Mouse (Mus musculus) neural tube, embryonic 12.5 days (tissue): ENCODE results near the gene Map6. TPM values are rescaled to one million over a fixed set of nuclear protein-coding genes. Genes with fewer than 3 reads are reported as not detected.

Experiments
- ATAC-seq: fragments of 200-750 bp; cut with Nextera tagmentation; 2 replicates; pipeline ENCODE4 v1.8.0; 2017; ENCODE audit warnings: low read depth, mild to moderate bottlenecking, moderate TSS enrichment, moderate library complexity; ENCODE audit not compliant: low FRiP score
- H3K27ac ChIP-seq: fragments of 300-500 bp; sonication (generic); 2 replicates; pipeline ENCODE4 v1.5.1; 2016
- H3K27me3 ChIP-seq: fragments of 300-500 bp; sonication (generic); replicated peaks from 2 replicates; pipeline ENCODE4 v1.6.1; 2016; ENCODE audit warnings: mild to moderate bottlenecking
- H3K36me3 ChIP-seq: fragments of 300-500 bp; sonication (generic); 2 replicates; pipeline ENCODE4 v1.6.1; 2016; ENCODE audit warnings: mild to moderate bottlenecking
- H3K4me1 ChIP-seq: fragments of 300-500 bp; sonication (generic); 2 replicates; pipeline ENCODE4 v1.6.1; 2016
- H3K4me2 ChIP-seq: fragments of 300-500 bp; sonication (generic); replicated peaks from 2 replicates; pipeline ENCODE4 v1.6.1; 2016; ENCODE audit warnings: mild to moderate bottlenecking
- H3K4me3 ChIP-seq: fragments of 300-500 bp; sonication (generic); 2 replicates; pipeline ENCODE4 v1.5.1; 2016
- H3K9ac ChIP-seq: fragments of 300-500 bp; sonication (generic); 2 replicates; pipeline ENCODE4 v1.6.1; 2016; ENCODE audit warnings: mild to moderate bottlenecking
- H3K9me3 ChIP-seq: fragments of 300-500 bp; sonication (generic); 2 replicates; pipeline ENCODE4 v1.6.1; 2016; ENCODE audit warnings: mild to moderate bottlenecking
- WGBS: fragments of 180-500 bp; shearing (Covaris S2); methylation state at CpG from one replicate; pipeline ENCODE4 v1.1.7; 2016; 5-methylcytosine and 5-hydroxymethylcytosine counted together
- polyA plus RNA-seq: library from polyadenylated mRNA; unstranded; fragments of >200 nt; fragmentation: Nextera tagmentation; extraction: Ambion mirVana; gene quantifications from 2 replicates; pipeline ENCODE4 v1.2.1, GENCODE M21; 2016

Map6 gene
- polyA plus RNA-seq, 1 experiment from 2014 or later = 96.9 TPM

GRCm38 (mm10) chr7:99349782-99350720 is 82.8 kb downstream of the Map6 start:
- ATAC-seq = no peak
- peak overlapping the region; percentile 73 for H3K4me2 ChIP-seq
- H3K9me3 ChIP-seq = no peaks in the 10 kb centered on the region
- H3K36me3 ChIP-seq = peaks cover 42% of the 10 kb centered on the region
- no peaks in the 10 kb centered on the region for H3K27me3 ChIP-seq
- peak overlapping the region; percentile 74; the same call in 1 of the 2 replicates for H3K9ac ChIP-seq
- peak overlapping the region; percentile 44 for H3K4me3 ChIP-seq
- WGBS = 80% methylated on average over 9 of the region's 9 CpGs
- H3K27ac ChIP-seq = no peak overlapping the region
- H3K4me1 ChIP-seq = peaks cover 48% of the 10 kb centered on the region

GRCm38 (mm10) chr7:99351104-99351801 is 84.0 kb downstream of the Map6 start:
- Histone ChIP-seq H3K27ac (peak overlapping the region; percentile 82), H3K9me3 (no peaks in the 10 kb centered on the region), H3K9ac (peak overlapping the region; percentile 74), H3K4me3 (peak overlapping the region; percentile 44), H3K4me2 (peak overlapping the region; percentile 73), H3K27me3 (no peaks in the 10 kb centered on the region), H3K36me3 (peaks cover 32% of the 10 kb centered on the region), H3K4me1 (peaks cover 60% of the 10 kb centered on the region)
- 6% methylated on average over 12 of the region's 12 CpGs for WGBS
- no peak; the same call in 1 of the 2 replicates for ATAC-seq

- peaks cover 67% of the 10 kb centered on the region for H3K4me1 ChIP-seq
- whole genome bisulfite sequencing = 2% methylated on average over 18 of the region's 18 CpGs
- H3K9me3 ChIP-seq = no peaks in the 10 kb centered on the region
- ATAC-seq = peak; percentile 41
- peak overlapping the region; percentile 74 for H3K9ac ChIP-seq
- H3K4me2 ChIP-seq = peak overlapping the region; percentile 73
- H3K27me3 ChIP-seq = no peaks in the 10 kb centered on the region
- H3K4me3 ChIP-seq = peak overlapping the region; percentile 44
- peak overlapping the region; percentile 82 for H3K27ac ChIP-seq
- H3K36me3 ChIP-seq = peaks cover 25% of the 10 kb centered on the region
Observed at GRCm38 (mm10) chr7:99351802-99352517, 84.7 kb downstream of the Map6 start.

GRCm38 (mm10) chr7:99352526-99353400 is 85.5 kb downstream of the Map6 start, which contains the start of gene Serpinh1:
TSS of gene Serpinh1 (minus strand) at chr7:99353239.
- H3K4me2 ChIP-seq = peak within 1 kb of the TSS; percentile 73
- no peaks in the 10 kb centered on the region for H3K27me3 ChIP-seq
- peak within 1 kb of the TSS; percentile 44 for H3K4me3 ChIP-seq
- 1% methylated on average over 35 of the region's 35 CpGs for whole genome bisulfite sequencing
- peak within 1 kb of the TSS; percentile 74 for H3K9ac ChIP-seq
- H3K4me1 ChIP-seq = peaks cover 72% of the 10 kb centered on the region
- peaks cover 17% of the 10 kb centered on the region for H3K36me3 ChIP-seq
- peak within 1 kb of the TSS; percentile 82 for H3K27ac ChIP-seq
- ATAC-seq = peak; percentile 45; the same call in 1 of the 2 replicates
- no peaks in the 10 kb centered on the region for H3K9me3 ChIP-seq

- Histone ChIP-seq H3K27ac (peak overlapping the region; percentile 59), H3K4me2 (peak overlapping the region; percentile 46), H3K27me3 (no peaks in the 10 kb centered on the region), H3K9ac (0 out of 2 replicates have a peak overlapping the region, but pooled peaks have one; percentile 33), H3K4me3 (no peak overlapping the region), H3K36me3 (no peaks in the 10 kb centered on the region), H3K9me3 (no peaks in the 10 kb centered on the region), H3K4me1 (peaks cover 71% of the 10 kb centered on the region)
- WGBS = 8% methylated on average over 7 of the region's 7 CpGs
- no peak for ATAC-seq
Observed at GRCm38 (mm10) chr7:99355731-99356131, 88.5 kb downstream of the Map6 start.

- 44% methylated on average over 9 of the region's 9 CpGs for WGBS
- Histone ChIP-seq H3K4me2 (peak overlapping the region; percentile 46), H3K36me3 (no peaks in the 10 kb centered on the region), H3K27me3 (no peaks in the 10 kb centered on the region), H3K4me3 (no peak overlapping the region), H3K4me1 (peaks cover 71% of the 10 kb centered on the region), H3K9me3 (no peaks in the 10 kb centered on the region), H3K27ac (peak overlapping the region; percentile 59), H3K9ac (no peak overlapping the region)
- no peak for ATAC-seq
Observed at GRCm38 (mm10) chr7:99356244-99356930, 89.1 kb downstream of the Map6 start.

GRCm38 (mm10) chr7:99357201-99357600 is 90.0 kb downstream of the Map6 start:
- H3K4me1 ChIP-seq = peaks cover 65% of the 10 kb centered on the region
- no peaks in the 10 kb centered on the region for H3K27me3 ChIP-seq
- no peaks in the 10 kb centered on the region for H3K9me3 ChIP-seq
- no peak overlapping the region for H3K4me3 ChIP-seq
- H3K36me3 ChIP-seq = no peaks in the 10 kb centered on the region
- H3K9ac ChIP-seq = no peak overlapping the region
- 67% methylated on average over 7 of the region's 7 CpGs for WGBS
- ATAC-seq = no peak
- H3K27ac ChIP-seq = no peak overlapping the region
- no peak overlapping the region for H3K4me2 ChIP-seq

GRCm38 (mm10) chr7:99358371-99358770 is 91.1 kb downstream of the Map6 start:
- H3K27me3 ChIP-seq = no peaks in the 10 kb centered on the region
- H3K9me3 ChIP-seq = no peaks in the 10 kb centered on the region
- no peak overlapping the region for H3K27ac ChIP-seq
- no peaks in the 10 kb centered on the region for H3K36me3 ChIP-seq
- no peak overlapping the region for H3K9ac ChIP-seq
- no peak for ATAC-seq
- peaks cover 53% of the 10 kb centered on the region for H3K4me1 ChIP-seq
- H3K4me2 ChIP-seq = no peak overlapping the region
- 90% methylated on average over 8 of the region's 8 CpGs for WGBS
- no peak overlapping the region for H3K4me3 ChIP-seq

- H3K4me3 ChIP-seq = no peak overlapping the region
- WGBS = 8% methylated on average over 10 of the region's 10 CpGs
- no peaks in the 10 kb centered on the region for H3K27me3 ChIP-seq
- H3K36me3 ChIP-seq = no peaks in the 10 kb centered on the region
- H3K9me3 ChIP-seq = no peaks in the 10 kb centered on the region
- H3K27ac ChIP-seq = peak overlapping the region; percentile 91
- H3K4me1 ChIP-seq = peaks cover 51% of the 10 kb centered on the region
- peak; percentile 97 for ATAC-seq
- H3K4me2 ChIP-seq = peak overlapping the region; percentile 37
- H3K9ac ChIP-seq = peak overlapping the region; percentile 43; the same call in 1 of the 2 replicates
Observed at GRCm38 (mm10) chr7:99360021-99360802, 93.0 kb downstream of the Map6 start.

GRCm38 (mm10) chr7:99360803-99361414 is 93.7 kb downstream of the Map6 start:
- Histone ChIP-seq H3K9ac (peak overlapping the region; percentile 38; the same call in 1 of the 2 replicates), H3K27me3 (no peaks in the 10 kb centered on the region), H3K27ac (peak overlapping the region; percentile 91), H3K36me3 (no peaks in the 10 kb centered on the region), H3K4me3 (no peak overlapping the region), H3K4me1 (peaks cover 44% of the 10 kb centered on the region), H3K9me3 (no peaks in the 10 kb centered on the region), H3K4me2 (peak overlapping the region; percentile 37)
- ATAC-seq = no peak
- WGBS = 12% methylated on average over 8 of the region's 8 CpGs
